Mouse (Mus musculus): ENCODE results near the gene Vmn2r11. TPM values are rescaled to one million over a fixed set of nuclear protein-coding genes. Genes with fewer than 3 reads are reported as not detected.
"Not testable (repeated sequence)": the region's sequence is repeated elsewhere in the genome, so short reads cannot be mapped to it uniquely, and the experiment has no call there.

Gene Vmn2r11
- not detected in 2 replicates for polyA plus RNA-seq (2015; fragmentation: Nextera tagmentation; extraction: Ambion mirVana)

GRCm38 (mm10) chr5:109059469-109059868, at the start of gene Vmn2r11:
TSS of gene Vmn2r11 (minus strand) at chr5:109059569.
- H3K27ac ChIP-seq (ENCODE audit: low read length); ATAC-seq; H3K9ac ChIP-seq (replicated peaks; ENCODE audit: low read depth); H3K9me3 ChIP-seq (ENCODE audit: low read length); H3K4me1 ChIP-seq (ENCODE audit: insufficient read depth, low read depth, low read length); H3K4me3 ChIP-seq (ENCODE audit: low read depth, low read length); DNase-seq (ENCODE audit: low spot score); H3K36me3 ChIP-seq (ENCODE audit: insufficient read depth, low read length); H3K4me2 ChIP-seq (replicated peaks; ENCODE audit: low read depth, low read length); H3K27me3 ChIP-seq (replicated peaks; ENCODE audit: insufficient read depth, low read length): not testable (repeated sequence)
- 89% methylated on average over 3 of the region's 3 CpGs for WGBS

GRCm38 (mm10) chr5:109097850-109098249, 38.5 kb upstream of the Vmn2r11 start, which contains the start of gene Vmn2r12:
TSS of gene Vmn2r12 (minus strand) at chr5:109097950.
- H3K9me3 ChIP-seq (ENCODE audit: low read length); H3K4me3 ChIP-seq (ENCODE audit: low read depth, low read length); H3K4me2 ChIP-seq (replicated peaks; ENCODE audit: low read depth, low read length); DNase-seq (ENCODE audit: low spot score); H3K27ac ChIP-seq (ENCODE audit: low read length); H3K9ac ChIP-seq (replicated peaks; ENCODE audit: low read depth); H3K27me3 ChIP-seq (replicated peaks; ENCODE audit: insufficient read depth, low read length); H3K36me3 ChIP-seq (ENCODE audit: insufficient read depth, low read length); H3K4me1 ChIP-seq (ENCODE audit: insufficient read depth, low read depth, low read length); ATAC-seq: not testable (repeated sequence)
- 70% methylated on average over 5 of the region's 5 CpGs for WGBS

GRCm38 (mm10) chr5:109096482-109096881, 37.1 kb upstream of the Vmn2r11 start:
- not testable (repeated sequence) for H3K27me3 ChIP-seq (replicated peaks; ENCODE audit: insufficient read depth, low read length); H3K4me3 ChIP-seq (ENCODE audit: low read depth, low read length); H3K9ac ChIP-seq (replicated peaks; ENCODE audit: low read depth); DNase-seq (ENCODE audit: low spot score); H3K36me3 ChIP-seq (ENCODE audit: insufficient read depth, low read length); H3K4me2 ChIP-seq (replicated peaks; ENCODE audit: low read depth, low read length); H3K27ac ChIP-seq (ENCODE audit: low read length); ATAC-seq; H3K4me1 ChIP-seq (ENCODE audit: insufficient read depth, low read depth, low read length); H3K9me3 ChIP-seq (ENCODE audit: low read length)
- WGBS, result 78% methylated on average over 3 of the region's 3 CpGs

- not testable (repeated sequence) for H3K36me3 ChIP-seq (ENCODE audit: insufficient read depth, low read length); ATAC-seq; H3K4me1 ChIP-seq (ENCODE audit: insufficient read depth, low read depth, low read length); H3K4me3 ChIP-seq (ENCODE audit: low read depth, low read length); H3K9me3 ChIP-seq (ENCODE audit: low read length); H3K9ac ChIP-seq (replicated peaks; ENCODE audit: low read depth); H3K4me2 ChIP-seq (replicated peaks; ENCODE audit: low read depth, low read length); H3K27ac ChIP-seq (ENCODE audit: low read length); H3K27me3 ChIP-seq (replicated peaks; ENCODE audit: insufficient read depth, low read length); DNase-seq (ENCODE audit: low spot score)
- 41% methylated on average over 4 of the region's 4 CpGs for WGBS
- peak; percentile 13; the same call in 1 of the 2 replicates for TF ChIP-seq CTCF (IDR thresholded peaks at IDR 0.05)
Observed at GRCm38 (mm10) chr5:109072016-109072415, 12.6 kb upstream of the Vmn2r11 start.

GRCm38 (mm10) chr5:109055286-109055685, 4.1 kb downstream of the Vmn2r11 start:
- DNase-seq (ENCODE audit: low spot score) (no peak), ATAC-seq (no peak)
- no peak overlapping the region for H3K4me2 ChIP-seq (replicated peaks; ENCODE audit: low read depth, low read length)
- no peak overlapping the region for H3K27ac ChIP-seq (ENCODE audit: low read length)
- no peak overlapping the region for H3K4me3 ChIP-seq (ENCODE audit: low read depth, low read length)
- no peaks in the 10 kb centered on the region for H3K27me3 ChIP-seq (replicated peaks; ENCODE audit: insufficient read depth, low read length)
- no peaks in the 10 kb centered on the region for H3K4me1 ChIP-seq (ENCODE audit: insufficient read depth, low read depth, low read length)
- no peak overlapping the region for H3K9ac ChIP-seq (replicated peaks; ENCODE audit: low read depth)
- TF ChIP-seq CTCF (IDR thresholded peaks at IDR 0.05), result no peak
- TF ChIP-seq EP300 (IDR thresholded peaks at IDR 0.05), result no peak
- 0 out of 2 replicates have a peak, but pooled peaks cover 3% of the 10 kb centered on the region for H3K9me3 ChIP-seq (ENCODE audit: low read length)
- WGBS, result 27% methylated on average over 1 of the region's 1 CpGs
- no peaks in the 10 kb centered on the region for H3K36me3 ChIP-seq (ENCODE audit: insufficient read depth, low read length)

GRCm38 (mm10) chr5:109032591-109032990, 26.8 kb downstream of the Vmn2r11 start:
- Histone ChIP-seq H3K9ac (replicated peaks; ENCODE audit: low read depth) (no peak overlapping the region), H3K27me3 (replicated peaks; ENCODE audit: insufficient read depth, low read length) (no peaks in the 10 kb centered on the region), H3K4me1 (ENCODE audit: insufficient read depth, low read depth, low read length) (no peaks in the 10 kb centered on the region), H3K36me3 (ENCODE audit: insufficient read depth, low read length) (no peaks in the 10 kb centered on the region), H3K4me2 (replicated peaks; ENCODE audit: low read depth, low read length) (no peak overlapping the region), H3K27ac (ENCODE audit: low read length) (no peak overlapping the region), H3K4me3 (ENCODE audit: low read depth, low read length) (no peak overlapping the region), H3K9me3 (ENCODE audit: low read length) (no peaks in the 10 kb centered on the region)
- no peak; the same call in 1 of the 2 replicates for TF ChIP-seq CTCF (IDR thresholded peaks at IDR 0.05)
- TF ChIP-seq EP300 (IDR thresholded peaks at IDR 0.05), result no peak
- ATAC-seq, result no peak
- no peak for DNase-seq (ENCODE audit: low spot score)

- not testable (repeated sequence) for ATAC-seq
Observed at GRCm38 (mm10) chr5:109006427-109006826, 52.9 kb downstream of the Vmn2r11 start, which contains the start of gene Vmn2r10. TSS of gene Vmn2r10 (minus strand) at chr5:109006527.

More at GRCm38 (mm10) chr5:109006427-109006826, 52.9 kb downstream of the Vmn2r11 start, which contains the start of gene Vmn2r10:
- H3K27me3 ChIP-seq (replicated peaks; ENCODE audit: insufficient read depth, low read length); DNase-seq (ENCODE audit: low spot score); H3K9me3 ChIP-seq (ENCODE audit: low read length); H3K27ac ChIP-seq (ENCODE audit: low read length); H3K4me1 ChIP-seq (ENCODE audit: insufficient read depth, low read depth, low read length); H3K4me2 ChIP-seq (replicated peaks; ENCODE audit: low read depth, low read length); H3K36me3 ChIP-seq (ENCODE audit: insufficient read depth, low read length); H3K4me3 ChIP-seq (ENCODE audit: low read depth, low read length); H3K9ac ChIP-seq (replicated peaks; ENCODE audit: low read depth): not testable (repeated sequence)

Other genes with a start within 250 kb of the Vmn2r11 start
- gene Vmn2r9, start 207.0 kb downstream of the Vmn2r11 start, polyA plus RNA-seq (2015; fragmentation: Nextera tagmentation; extraction: Ambion mirVana), result 0.02 and 0.04 TPM in 2 replicates
- not detected in 2 replicates for gene Vmn2r10, start 53.0 kb downstream of the Vmn2r11 start, polyA plus RNA-seq (2015; fragmentation: Nextera tagmentation; extraction: Ambion mirVana)
- not detected in 2 replicates for gene Vmn2r12, start 38.4 kb upstream of the Vmn2r11 start, polyA plus RNA-seq (2015; fragmentation: Nextera tagmentation; extraction: Ambion mirVana)
- gene Vmn2r13, start 132.6 kb upstream of the Vmn2r11 start, polyA plus RNA-seq (2015; fragmentation: Nextera tagmentation; extraction: Ambion mirVana), result not detected in 2 replicates
- gene Vmn2r14, start 165.1 kb upstream of the Vmn2r11 start, polyA plus RNA-seq (2015; fragmentation: Nextera tagmentation; extraction: Ambion mirVana), result not detected in 2 replicates
- gene Vmn2r15, start 238.1 kb upstream of the Vmn2r11 start, polyA plus RNA-seq (2015; fragmentation: Nextera tagmentation; extraction: Ambion mirVana), result not detected in 2 replicates